Mouse (Mus musculus) hindbrain, embryonic 10.5 days (tissue): ENCODE measurements at regions not wholly inside any gene's neighbourhood (a gene's known extent, or its start where the extent isn't known, plus 50 kb on each side); places are given as distances from the start of the nearest gene placed in this dataset.

ENCODE experiments used
- DNase-seq: peaks from one replicate; pipeline ENCODE4 v3.0.0-alpha.2; 2017; ENCODE audit warnings: low spot score
- H3K27ac ChIP-seq: fragments of 300-500 bp; sonication (generic); 2 replicates; pipeline ENCODE4 v1.5.1; 2016; ENCODE audit warnings: mild to moderate bottlenecking, moderate library complexity
- H3K27me3 ChIP-seq: fragments of 300-500 bp; sonication (generic); 2 replicates; pipeline ENCODE4 v1.6.1; 2016; ENCODE audit warnings: mild to moderate bottlenecking; ENCODE audit not compliant: poor library complexity, insufficient read depth, severe bottlenecking
- H3K36me3 ChIP-seq: fragments of 300-500 bp; sonication (generic); 2 replicates; pipeline ENCODE4 v1.6.1; 2016; ENCODE audit warnings: mild to moderate bottlenecking, moderate library complexity
- H3K4me1 ChIP-seq: fragments of 300-500 bp; sonication (generic); replicated peaks from 2 replicates; pipeline ENCODE4 v1.6.1; 2016; ENCODE audit warnings: mild to moderate bottlenecking
- H3K4me3 ChIP-seq: fragments of 300-500 bp; sonication (generic); 2 replicates; pipeline ENCODE4 v1.5.1; 2016; ENCODE audit warnings: mild to moderate bottlenecking, moderate library complexity
- H3K9me3 ChIP-seq: fragments of 300-500 bp; sonication (generic); 2 replicates; pipeline ENCODE4 v1.6.1; 2016; ENCODE audit warnings: mild to moderate bottlenecking, moderate library complexity
- WGBS: fragments of 180-500 bp; shearing (Covaris S2); methylation state at CpG from one replicate; pipeline ENCODE4 v1.1.7; 2016; 5-methylcytosine and 5-hydroxymethylcytosine counted together

- H3K27me3 ChIP-seq, result no peaks in the 10 kb centered on the region
- H3K27ac ChIP-seq, result no peak overlapping the region
- H3K36me3 ChIP-seq, result no peaks in the 10 kb centered on the region
- H3K4me3 ChIP-seq, result no peak overlapping the region
- peaks cover 11% of the 10 kb centered on the region for H3K4me1 ChIP-seq
- H3K9me3 ChIP-seq, result no peaks in the 10 kb centered on the region
- 89% methylated on average over 7 of the region's 7 CpGs for WGBS
- DNase-seq, result no peak
These were observed 282.5 kb upstream of the Rbms1 start for GRCm38 (mm10) chr2:61245526-61245925.

GRCm38 (mm10) chr2:61221676-61222075 lies 258.7 kb upstream of the Rbms1 start:
- Histone ChIP-seq H3K9me3 (no peaks in the 10 kb centered on the region), H3K27me3 (no peaks in the 10 kb centered on the region), H3K4me1 (no peaks in the 10 kb centered on the region), H3K4me3 (no peak overlapping the region), H3K36me3 (no peaks in the 10 kb centered on the region), H3K27ac (no peak overlapping the region)
- no peak for DNase-seq
- 95% methylated on average over 3 of the region's 3 CpGs for WGBS

- Histone ChIP-seq H3K27me3 (no peaks in the 10 kb centered on the region), H3K4me3 (no peak overlapping the region), H3K9me3 (no peaks in the 10 kb centered on the region), H3K36me3 (no peaks in the 10 kb centered on the region), H3K4me1 (no peaks in the 10 kb centered on the region), H3K27ac (no peak overlapping the region)
- 88% methylated on average over 2 of the region's 2 CpGs for WGBS
- DNase-seq, result no peak
These were observed 258.2 kb upstream of the Rbms1 start for GRCm38 (mm10) chr2:61221157-61221556.

GRCm38 (mm10) chr2:61213951-61214350 lies 251.0 kb upstream of the Rbms1 start:
- Histone ChIP-seq H3K27me3 (no peaks in the 10 kb centered on the region), H3K27ac (no peak overlapping the region), H3K9me3 (no peaks in the 10 kb centered on the region), H3K36me3 (no peaks in the 10 kb centered on the region), H3K4me1 (no peaks in the 10 kb centered on the region), H3K4me3 (no peak overlapping the region)
- WGBS, result 97% methylated on average over 1 of the region's 1 CpGs
- DNase-seq, result no peak

- Histone ChIP-seq H3K27me3 (no peaks in the 10 kb centered on the region), H3K9me3 (no peaks in the 10 kb centered on the region), H3K36me3 (no peaks in the 10 kb centered on the region), H3K4me1 (peaks cover 8% of the 10 kb centered on the region; the same call in 1 of the 2 replicates), H3K27ac (no peak overlapping the region), H3K4me3 (no peak overlapping the region)
- no peak for DNase-seq
These were observed 238.4 kb upstream of the Rbms1 start for GRCm38 (mm10) chr2:61201387-61201786.

- WGBS, result 67% methylated on average over 2 of the region's 2 CpGs
These were observed 231.0 kb upstream of the Rbms1 start for GRCm38 (mm10) chr2:61193976-61194375.

GRCm38 (mm10) chr2:61182424-61182979 lies 219.5 kb upstream of the Rbms1 start:
- Histone ChIP-seq H3K4me3 (no peak overlapping the region), H3K36me3 (no peaks in the 10 kb centered on the region), H3K27me3 (no peaks in the 10 kb centered on the region), H3K27ac (no peak overlapping the region), H3K4me1 (peaks cover 10% of the 10 kb centered on the region; the same call in 1 of the 2 replicates), H3K9me3 (no peaks in the 10 kb centered on the region)
- no peak for DNase-seq
- 56% methylated on average over 8 of the region's 8 CpGs for WGBS

More at GRCm38 (mm10) chr2:61193976-61194375, 231.0 kb upstream of the Rbms1 start:
- no peak for DNase-seq
- no peak overlapping the region for H3K27ac ChIP-seq
- H3K4me1 ChIP-seq, result 0 out of 2 replicates have a peak, but pooled peaks cover 1% of the 10 kb centered on the region
- no peaks in the 10 kb centered on the region for H3K27me3 ChIP-seq
- no peaks in the 10 kb centered on the region for H3K36me3 ChIP-seq
- no peaks in the 10 kb centered on the region for H3K9me3 ChIP-seq
- no peak overlapping the region for H3K4me3 ChIP-seq

- Histone ChIP-seq H3K4me1 (peaks cover 25% of the 10 kb centered on the region), H3K9me3 (no peaks in the 10 kb centered on the region), H3K4me3 (no peak overlapping the region), H3K27ac (no peak overlapping the region), H3K27me3 (no peaks in the 10 kb centered on the region), H3K36me3 (no peaks in the 10 kb centered on the region)
- WGBS, result 81% methylated on average over 2 of the region's 2 CpGs
- no peak for DNase-seq
These were observed 214.8 kb upstream of the Rbms1 start for GRCm38 (mm10) chr2:61177801-61178200.

- H3K27ac ChIP-seq, result peak overlapping the region; percentile 54
- H3K4me3 ChIP-seq, result no peak overlapping the region
- H3K36me3 ChIP-seq, result no peaks in the 10 kb centered on the region
- H3K27me3 ChIP-seq, result no peaks in the 10 kb centered on the region
- DNase-seq, result peak; percentile 74
- WGBS, result 0% methylated on average over 2 of the region's 2 CpGs
- peaks cover 24% of the 10 kb centered on the region for H3K4me1 ChIP-seq
- no peaks in the 10 kb centered on the region for H3K9me3 ChIP-seq
These were observed 213.8 kb upstream of the Rbms1 start for GRCm38 (mm10) chr2:61176807-61177206.

- H3K4me3 ChIP-seq, result no peak overlapping the region
- peaks cover 20% of the 10 kb centered on the region for H3K4me1 ChIP-seq
- H3K9me3 ChIP-seq, result no peaks in the 10 kb centered on the region
- H3K27ac ChIP-seq, result no peak overlapping the region
- DNase-seq, result no peak
- H3K36me3 ChIP-seq, result no peaks in the 10 kb centered on the region
- 75% methylated on average over 2 of the region's 2 CpGs for WGBS
- H3K27me3 ChIP-seq, result no peaks in the 10 kb centered on the region
These were observed 210.6 kb upstream of the Rbms1 start for GRCm38 (mm10) chr2:61173581-61173980.

- Histone ChIP-seq H3K36me3 (no peaks in the 10 kb centered on the region), H3K27me3 (no peaks in the 10 kb centered on the region), H3K27ac (no peak overlapping the region), H3K4me3 (no peak overlapping the region), H3K4me1 (peaks cover 11% of the 10 kb centered on the region), H3K9me3 (no peaks in the 10 kb centered on the region)
- no peak for DNase-seq
- 95% methylated on average over 1 of the region's 1 CpGs for WGBS
These were observed 198.3 kb upstream of the Rbms1 start for GRCm38 (mm10) chr2:61161336-61161735.

- WGBS, result 86% methylated on average over 3 of the region's 3 CpGs
- Histone ChIP-seq H3K27ac (no peak overlapping the region), H3K27me3 (no peaks in the 10 kb centered on the region), H3K4me1 (peaks cover 11% of the 10 kb centered on the region), H3K36me3 (no peaks in the 10 kb centered on the region), H3K9me3 (no peaks in the 10 kb centered on the region), H3K4me3 (no peak overlapping the region)
- no peak for DNase-seq
These were observed 196.8 kb upstream of the Rbms1 start for GRCm38 (mm10) chr2:61159761-61160160.

GRCm38 (mm10) chr2:61138998-61139631 lies 176.1 kb upstream of the Rbms1 start:
- 62% methylated on average over 19 of the region's 19 CpGs for WGBS
- no peak overlapping the region for H3K4me3 ChIP-seq
- H3K9me3 ChIP-seq, result no peaks in the 10 kb centered on the region
- no peaks in the 10 kb centered on the region for H3K27me3 ChIP-seq
- H3K4me1 ChIP-seq, result peaks cover 12% of the 10 kb centered on the region
- no peak overlapping the region for H3K27ac ChIP-seq
- DNase-seq, result peak; percentile 25
- H3K36me3 ChIP-seq, result no peaks in the 10 kb centered on the region

- no peaks in the 10 kb centered on the region for H3K36me3 ChIP-seq
- H3K9me3 ChIP-seq, result no peaks in the 10 kb centered on the region
- no peak for DNase-seq
- H3K27me3 ChIP-seq, result no peaks in the 10 kb centered on the region
- 61% methylated on average over 3 of the region's 3 CpGs for WGBS
- H3K27ac ChIP-seq, result no peak overlapping the region
- peaks cover 12% of the 10 kb centered on the region for H3K4me1 ChIP-seq
- H3K4me3 ChIP-seq, result no peak overlapping the region
These were observed 175.6 kb upstream of the Rbms1 start for GRCm38 (mm10) chr2:61138625-61138997.
